Mouse (Mus musculus): Measurements from ENCODE around the gene Fbln5. TPM values are rescaled to one million over a fixed set of nuclear protein-coding genes. Genes with fewer than 3 reads are reported as not detected.

Fbln5 gene
- polyA plus RNA-seq, 1 experiment = 637 TPM

DNA sequence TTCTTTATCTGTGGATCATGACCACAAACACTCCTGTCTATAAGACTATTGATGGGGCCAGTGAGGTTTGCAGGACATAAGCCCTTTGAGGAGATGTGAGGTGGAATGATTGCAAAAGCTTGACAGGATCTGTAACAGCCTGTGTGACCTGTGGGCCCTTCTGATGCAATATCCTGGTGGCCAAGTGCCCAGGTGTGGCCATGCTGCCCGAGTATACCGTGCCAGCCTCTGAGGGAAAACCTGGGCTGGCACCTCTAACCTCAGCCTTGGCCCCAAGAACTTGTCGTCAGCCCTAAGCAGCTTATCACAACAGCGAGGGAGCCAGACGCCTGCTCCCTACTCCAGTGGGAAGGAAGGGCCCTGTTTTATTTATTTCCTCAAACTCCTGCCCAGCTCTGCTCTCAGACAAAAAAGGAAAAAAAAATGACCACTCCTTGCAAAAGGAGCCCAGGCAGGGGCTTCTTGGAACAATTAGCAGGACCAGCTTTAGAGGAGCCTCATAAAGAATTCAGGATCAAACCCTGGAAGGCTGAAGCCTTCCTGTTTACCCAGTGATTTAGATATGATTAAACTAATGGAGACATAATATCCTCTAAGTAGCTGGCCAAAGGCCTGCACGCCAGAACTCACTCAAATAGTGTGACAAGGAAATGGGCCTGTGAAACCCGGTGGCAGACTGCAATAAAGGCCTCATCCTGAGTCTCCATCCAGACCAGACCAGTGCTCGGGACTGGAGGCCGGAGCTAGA is 51.4 kb downstream of the Fbln5 start:
- TF ChIP-seq CTCF (IDR thresholded peaks at IDR 0.05; ENCODE audit: borderline replicate concordance, insufficient read depth, low read length) (no peak), POLR2A (IDR thresholded peaks at IDR 0.05; ENCODE audit: low read depth, low read length) (no peak)
- Histone ChIP-seq H3K4me1 (ENCODE audit: control insufficient read depth, insufficient read depth, low read length) (no peaks in the 10 kb centered on the region; the same call in 1 of the 2 replicates), H3K27ac (ENCODE audit: insufficient read depth, low read length) (no peak overlapping the region), H3K4me3 (ENCODE audit: insufficient read depth, low read length) (no peak overlapping the region)

DNA sequence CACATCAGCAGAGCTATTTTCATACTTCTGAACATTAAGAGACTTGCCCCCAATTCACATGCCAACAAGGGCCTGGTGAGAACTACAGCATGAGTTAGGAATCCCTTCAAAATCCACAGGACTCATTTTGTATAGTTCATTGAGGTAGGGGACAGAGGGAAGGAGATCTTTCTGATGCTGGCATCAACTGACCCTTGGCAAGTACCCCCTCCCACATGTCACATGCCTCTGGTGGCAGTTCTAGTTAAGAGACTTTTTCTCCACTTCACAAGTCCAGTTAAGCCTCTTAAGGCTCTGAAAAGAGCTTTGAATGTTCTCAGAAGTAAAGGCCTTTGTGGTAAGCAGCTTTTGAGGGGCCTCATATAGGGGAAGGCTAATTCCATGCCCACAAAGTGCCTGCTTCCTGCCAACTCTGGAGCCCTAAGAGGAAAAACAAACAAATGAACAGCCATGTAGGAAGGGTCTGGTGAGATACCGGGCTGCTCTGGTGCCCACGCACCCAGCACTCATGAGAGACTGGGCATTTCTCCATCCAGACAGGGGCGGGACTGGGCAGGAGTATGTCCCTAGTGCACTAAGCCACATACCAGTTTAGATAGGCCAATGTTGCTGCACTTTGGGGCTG is 52.5 kb downstream of the Fbln5 start:
- TF ChIP-seq POLR2A (IDR thresholded peaks at IDR 0.05; ENCODE audit: low read depth, low read length) (no peak), CTCF (IDR thresholded peaks at IDR 0.05; ENCODE audit: borderline replicate concordance, insufficient read depth, low read length) (no peak)
- Histone ChIP-seq H3K27ac (ENCODE audit: insufficient read depth, low read length) (peak overlapping the region; percentile 0; the same call in 1 of the 2 replicates), H3K4me1 (ENCODE audit: control insufficient read depth, insufficient read depth, low read length) (no peaks in the 10 kb centered on the region; the same call in 1 of the 2 replicates), H3K4me3 (ENCODE audit: insufficient read depth, low read length) (no peak overlapping the region)

- H3K4me1 ChIP-seq (ENCODE audit: control insufficient read depth, insufficient read depth, low read length) = no peaks in the 10 kb centered on the region; the same call in 1 of the 2 replicates
- no peak overlapping the region for H3K4me3 ChIP-seq (ENCODE audit: insufficient read depth, low read length)
- no peak overlapping the region for H3K27ac ChIP-seq (ENCODE audit: insufficient read depth, low read length)
- TF ChIP-seq CTCF (IDR thresholded peaks at IDR 0.05; ENCODE audit: borderline replicate concordance, insufficient read depth, low read length) (no peak), POLR2A (IDR thresholded peaks at IDR 0.05; ENCODE audit: low read depth, low read length) (no peak)
Measured at GRCm38 (mm10) chr12:101764870-101765269, 54.0 kb downstream of the Fbln5 start.

DNA sequence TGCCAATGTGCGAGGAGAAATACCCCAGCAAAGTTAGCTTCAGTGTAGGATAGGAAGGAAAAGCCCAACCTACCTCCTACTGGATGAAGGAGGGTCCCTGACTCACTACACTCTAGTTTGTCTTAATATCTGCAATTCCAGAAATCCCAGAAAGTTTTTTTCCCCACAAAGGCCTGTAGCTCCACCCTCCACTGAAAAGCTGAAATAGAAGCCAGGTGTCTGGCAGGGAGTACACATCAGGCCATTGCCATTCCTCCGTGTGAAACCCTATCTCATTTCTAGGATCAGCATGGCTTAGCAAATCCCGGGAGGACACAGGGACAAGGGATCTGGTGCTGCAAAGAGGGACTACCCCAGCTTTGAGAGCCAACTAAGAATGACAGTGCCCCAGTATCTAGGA is 55.8 kb downstream of the Fbln5 start:
- H3K27ac ChIP-seq (ENCODE audit: insufficient read depth, low read length) = peak overlapping the region; percentile 36; the same call in 1 of the 2 replicates

DNA sequence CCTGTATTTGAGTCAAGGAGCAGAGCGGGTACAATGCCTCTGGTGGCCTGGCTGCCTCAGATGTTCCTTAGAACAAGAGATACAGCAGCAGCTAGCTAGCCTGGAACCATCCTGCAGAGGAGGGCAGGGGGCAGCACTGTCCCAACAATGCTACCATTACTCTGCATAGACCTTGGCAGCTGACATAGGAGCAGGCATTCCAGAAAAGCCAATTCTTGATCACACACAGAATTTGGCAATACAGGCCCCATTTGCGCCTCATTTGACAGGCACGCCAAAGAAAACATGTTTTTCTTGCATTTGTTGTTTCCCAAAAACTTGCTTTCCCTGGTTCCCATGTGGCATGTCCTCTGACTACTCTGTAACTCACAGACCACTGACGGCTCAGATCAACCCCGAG is 56.8 kb downstream of the Fbln5 start:
- Histone ChIP-seq H3K4me3 (ENCODE audit: insufficient read depth, low read length) (no peak overlapping the region), H3K4me1 (ENCODE audit: control insufficient read depth, insufficient read depth, low read length) (no peaks in the 10 kb centered on the region; the same call in 1 of the 2 replicates)
- TF ChIP-seq POLR2A (IDR thresholded peaks at IDR 0.05; ENCODE audit: low read depth, low read length) = no peak
- TF ChIP-seq CTCF (IDR thresholded peaks at IDR 0.05; ENCODE audit: borderline replicate concordance, insufficient read depth, low read length) = peak; percentile 15; the same call in 1 of the 2 replicates

More for the DNA sequence above, 55.8 kb downstream of the Fbln5 start:
- TF ChIP-seq POLR2A (IDR thresholded peaks at IDR 0.05; ENCODE audit: low read depth, low read length) = no peak
- TF ChIP-seq CTCF (IDR thresholded peaks at IDR 0.05; ENCODE audit: borderline replicate concordance, insufficient read depth, low read length) = no peak
- H3K4me1 ChIP-seq (ENCODE audit: control insufficient read depth, insufficient read depth, low read length) = no peaks in the 10 kb centered on the region; the same call in 1 of the 2 replicates
- H3K4me3 ChIP-seq (ENCODE audit: insufficient read depth, low read length) = no peak overlapping the region

DNA sequence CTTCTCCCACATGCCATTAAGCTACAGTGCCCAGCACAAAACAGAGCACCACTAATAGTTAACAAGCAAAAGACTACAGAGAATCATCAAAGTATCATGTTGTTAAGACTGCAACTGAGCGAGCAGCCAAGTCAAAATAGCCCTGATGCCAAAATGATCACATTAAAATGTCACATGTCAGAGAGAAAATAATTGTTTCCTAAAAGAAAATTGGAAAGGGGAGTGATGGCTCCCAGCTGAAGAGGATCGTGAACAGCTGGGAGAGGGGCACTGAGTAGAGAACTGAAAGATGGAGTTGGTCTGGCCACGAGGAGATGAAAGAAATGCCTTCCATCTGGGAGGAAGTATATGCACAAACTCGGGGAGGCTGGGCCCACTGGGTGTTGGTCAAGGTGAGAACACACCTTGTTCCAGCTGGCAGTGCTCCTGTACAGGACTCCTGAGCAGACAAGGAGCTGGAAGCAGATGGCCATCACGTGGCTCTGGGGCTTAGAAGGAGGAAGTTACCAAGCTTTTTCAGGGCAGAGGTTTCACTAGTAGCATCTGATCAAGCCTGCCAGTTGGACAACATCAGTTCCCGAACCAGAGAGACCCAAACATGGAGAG is 59.3 kb downstream of the Fbln5 start:
- Histone ChIP-seq H3K27ac (ENCODE audit: insufficient read depth, low read length) (no peak overlapping the region), H3K4me3 (ENCODE audit: insufficient read depth, low read length) (no peak overlapping the region), H3K4me1 (ENCODE audit: control insufficient read depth, insufficient read depth, low read length) (no peaks in the 10 kb centered on the region; the same call in 1 of the 2 replicates)
- no peak for TF ChIP-seq POLR2A (IDR thresholded peaks at IDR 0.05; ENCODE audit: low read depth, low read length)
- no peak for TF ChIP-seq CTCF (IDR thresholded peaks at IDR 0.05; ENCODE audit: borderline replicate concordance, insufficient read depth, low read length)

More for the DNA sequence above, 56.8 kb downstream of the Fbln5 start:
- peak overlapping the region; percentile 29; the same call in 1 of the 2 replicates for H3K27ac ChIP-seq (ENCODE audit: insufficient read depth, low read length)

GRCm38 (mm10) chr12:101758698-101759097 is 60.2 kb downstream of the Fbln5 start:
- Histone ChIP-seq H3K4me1 (ENCODE audit: control insufficient read depth, insufficient read depth, low read length) (no peaks in the 10 kb centered on the region; the same call in 1 of the 2 replicates), H3K4me3 (ENCODE audit: insufficient read depth, low read length) (no peak overlapping the region), H3K27ac (ENCODE audit: insufficient read depth, low read length) (no peak overlapping the region)
- no peak for TF ChIP-seq CTCF (IDR thresholded peaks at IDR 0.05; ENCODE audit: borderline replicate concordance, insufficient read depth, low read length)
- no peak for TF ChIP-seq POLR2A (IDR thresholded peaks at IDR 0.05; ENCODE audit: low read depth, low read length)

GRCm38 (mm10) chr12:101742375-101742774 is 76.5 kb downstream of the Fbln5 start:
- Histone ChIP-seq H3K4me3 (ENCODE audit: insufficient read depth, low read length) (no peak overlapping the region), H3K27ac (ENCODE audit: insufficient read depth, low read length) (no peak overlapping the region), H3K4me1 (ENCODE audit: control insufficient read depth, insufficient read depth, low read length) (no peaks in the 10 kb centered on the region; the same call in 1 of the 2 replicates)
- TF ChIP-seq CTCF (IDR thresholded peaks at IDR 0.05; ENCODE audit: borderline replicate concordance, insufficient read depth, low read length) (no peak), POLR2A (IDR thresholded peaks at IDR 0.05; ENCODE audit: low read depth, low read length) (no peak)

DNA sequence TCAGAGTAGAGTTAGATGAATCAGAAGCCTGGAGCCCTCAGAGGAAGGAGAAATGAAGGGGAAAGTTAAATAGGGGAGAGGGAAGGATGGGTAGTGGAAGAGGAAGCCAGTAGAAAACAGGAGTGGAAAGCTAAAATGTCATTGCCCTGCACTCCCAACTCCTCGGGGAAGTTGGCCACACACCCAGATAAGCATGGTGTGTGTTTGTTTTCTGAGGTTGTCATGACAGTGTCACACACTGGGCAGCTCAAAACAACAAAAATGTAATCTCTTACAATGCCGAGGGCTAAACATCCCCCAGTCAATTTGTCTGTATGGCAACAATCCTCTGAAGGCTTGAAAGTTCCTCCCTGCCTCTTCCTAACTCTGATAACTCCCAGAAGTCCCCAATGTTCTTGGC is 78.4 kb downstream of the Fbln5 start:
- no peak for TF ChIP-seq POLR2A (IDR thresholded peaks at IDR 0.05; ENCODE audit: low read depth, low read length)
- TF ChIP-seq CTCF (IDR thresholded peaks at IDR 0.05; ENCODE audit: borderline replicate concordance, insufficient read depth, low read length) = no peak
- H3K4me1 ChIP-seq (ENCODE audit: control insufficient read depth, insufficient read depth, low read length) = no peaks in the 10 kb centered on the region; the same call in 1 of the 2 replicates

More for the DNA sequence above, 78.4 kb downstream of the Fbln5 start:
- Histone ChIP-seq H3K4me3 (ENCODE audit: insufficient read depth, low read length) (no peak overlapping the region), H3K27ac (ENCODE audit: insufficient read depth, low read length) (no peak overlapping the region)

All from embryonic fibroblast, embryonic 13.5 days (primary cell).